Mouse (Mus musculus) intestine, postnatal 0 days (tissue): ENCODE data around the gene Lonp1. TPM values are rescaled to one million over a fixed set of nuclear protein-coding genes. Genes with fewer than 3 reads are reported as not detected.

Experiments
- ATAC-seq: fragments of 200-750 bp; cut with Nextera tagmentation; 2 replicates; pipeline ENCODE4 v1.8.0; 2017; ENCODE audit warnings: mild to moderate bottlenecking, moderate TSS enrichment, moderate library complexity
- H3K27ac ChIP-seq: fragments of 300-500 bp; sonication (generic); 2 replicates; pipeline ENCODE4 v1.5.1; 2014; ENCODE audit warnings: mild to moderate bottlenecking, low read depth, low read length, moderate library complexity
- H3K27me3 ChIP-seq: fragments of 300-500 bp; sonication (generic); replicated peaks from 2 replicates; pipeline ENCODE4 v1.6.1; 2014; ENCODE audit warnings: low read length, mixed read lengths; ENCODE audit not compliant: control insufficient read depth, insufficient read depth
- H3K36me3 ChIP-seq: fragments of 300-500 bp; sonication (generic); 2 replicates; pipeline ENCODE4 v1.6.1; 2014; ENCODE audit warnings: mild to moderate bottlenecking, moderate library complexity; ENCODE audit not compliant: control insufficient read depth, insufficient read depth
- H3K4me1 ChIP-seq: fragments of 300-500 bp; sonication (generic); replicated peaks from 2 replicates; pipeline ENCODE4 v1.6.1; 2014; ENCODE audit warnings: antibody characterized with exemption, low read length, mixed read lengths; ENCODE audit not compliant: control insufficient read depth, insufficient read depth
- H3K4me2 ChIP-seq: fragments of 300-500 bp; sonication (generic); replicated peaks from 2 replicates; pipeline ENCODE4 v1.6.1; 2014; ENCODE audit warnings: low read depth, mild to moderate bottlenecking, moderate library complexity
- H3K4me3 ChIP-seq: fragments of 300-500 bp; sonication (generic); 2 replicates; pipeline ENCODE4 v1.5.1; 2014; ENCODE audit warnings: low read depth, low read length
- H3K9ac ChIP-seq: fragments of 300-500 bp; sonication (generic); 2 replicates; pipeline ENCODE4 v1.6.1; 2014; ENCODE audit warnings: mild to moderate bottlenecking, low read depth, low read length
- H3K9me3 ChIP-seq: fragments of 300-500 bp; sonication (generic); 2 replicates; pipeline ENCODE4 v1.6.1; 2016; ENCODE audit warnings: mixed run types; ENCODE audit not compliant: control insufficient read depth
- CTCF ChIP-seq: sonication (generic); IDR thresholded peaks from 2 replicates; pipeline ENCODE4 v1.5.1; 2016; ENCODE audit warnings: low read depth, mild to moderate bottlenecking, control low read depth, antibody characterized with exemption, moderate library complexity
- WGBS: fragments of 180-500 bp; shearing (Covaris S2); extraction: QIAGEN DNeasy Blood & Tissue Kit; methylation state at CpG from one replicate; pipeline ENCODE4 v1.1.7; 2014; 5-methylcytosine and 5-hydroxymethylcytosine counted together
- polyA plus RNA-seq: library from polyadenylated mRNA; unstranded; fragments of >200 nt; fragmentation: Nextera tagmentation; extraction: Ambion mirVana; gene quantifications from 2 replicates; pipeline ENCODE4 v1.2.1, GENCODE M21; 2015

Gene Lonp1
- polyA plus RNA-seq, 1 experiment from 2014 or later: 25.5 TPM

DNA sequence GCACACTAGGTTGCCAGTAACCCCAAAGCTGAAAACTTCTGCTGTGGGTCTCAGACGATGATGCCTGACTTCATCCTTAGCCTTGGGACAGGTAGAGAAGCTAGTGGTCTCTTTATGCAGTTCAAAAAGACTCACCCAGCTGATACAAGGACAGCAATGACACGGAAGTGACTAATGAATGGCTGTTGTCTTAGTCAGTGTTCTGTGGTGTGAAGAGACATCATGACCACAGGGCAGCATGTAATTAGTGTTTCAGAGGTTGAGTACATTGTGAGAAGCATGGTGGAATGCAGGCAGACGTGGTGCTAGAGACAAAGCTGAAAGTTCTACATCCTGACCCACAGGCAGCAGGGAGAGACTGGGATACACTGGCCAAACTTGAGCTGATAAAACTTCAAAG lies 40.9 kb upstream of the Lonp1 start:
- no peak for ATAC-seq
- no peak overlapping the region for H3K9ac ChIP-seq
- no peaks in the 10 kb centered on the region for H3K9me3 ChIP-seq
- no peaks in the 10 kb centered on the region for H3K36me3 ChIP-seq
- H3K4me1 ChIP-seq: 0 out of 2 replicates have a peak, but pooled peaks cover 6% of the 10 kb centered on the region
- no peak overlapping the region for H3K27ac ChIP-seq
- no peak overlapping the region for H3K4me3 ChIP-seq
- no peak overlapping the region for H3K4me2 ChIP-seq
- H3K27me3 ChIP-seq: no peaks in the 10 kb centered on the region
- WGBS: 83% methylated on average over 3 of the region's 3 CpGs
- no peak for TF ChIP-seq CTCF

DNA sequence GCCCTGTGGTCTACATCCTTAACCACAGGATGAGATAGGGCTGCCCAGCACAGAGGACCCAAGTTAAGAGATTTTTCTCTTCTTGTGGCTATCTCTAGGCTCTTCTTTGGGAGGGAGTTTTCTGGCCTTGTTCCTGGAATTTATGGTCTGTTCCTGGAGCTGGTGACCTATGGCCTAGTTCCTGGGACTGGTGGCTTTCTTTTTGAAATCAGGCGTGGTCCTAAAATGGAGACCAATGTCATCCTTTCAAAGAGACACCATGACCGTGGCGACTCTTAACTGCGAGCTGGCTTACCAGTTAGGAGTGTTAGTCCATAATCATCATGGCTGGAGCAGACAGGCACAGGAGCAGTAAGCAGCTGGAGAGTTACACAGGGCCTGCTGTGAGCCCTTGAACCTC lies 39.7 kb upstream of the Lonp1 start:
- TF ChIP-seq CTCF: no peak
- Histone ChIP-seq H3K9ac (no peak overlapping the region), H3K27me3 (no peaks in the 10 kb centered on the region), H3K4me3 (no peak overlapping the region), H3K36me3 (no peaks in the 10 kb centered on the region), H3K27ac (no peak overlapping the region), H3K4me1 (0 out of 2 replicates have a peak, but pooled peaks cover 6% of the 10 kb centered on the region), H3K4me2 (no peak overlapping the region), H3K9me3 (no peaks in the 10 kb centered on the region)
- no peak for ATAC-seq
- WGBS: 83% methylated on average over 4 of the region's 4 CpGs

- H3K4me2 ChIP-seq: peak overlapping the region; percentile 40
- no peaks in the 10 kb centered on the region for H3K9me3 ChIP-seq
- no peaks in the 10 kb centered on the region for H3K36me3 ChIP-seq
- 0 out of 2 replicates have a peak, but pooled peaks cover 6% of the 10 kb centered on the region for H3K4me1 ChIP-seq
- TF ChIP-seq CTCF: no peak
- peak; percentile 51 for ATAC-seq
- no peak overlapping the region for H3K27ac ChIP-seq
- no peak overlapping the region for H3K9ac ChIP-seq
- H3K27me3 ChIP-seq: no peaks in the 10 kb centered on the region
- H3K4me3 ChIP-seq: no peak overlapping the region
- WGBS: 7% methylated on average over 10 of the region's 10 CpGs
Observed at GRCm38 (mm10) chr17:56664333-56664732, 37.6 kb upstream of the Lonp1 start.

DNA sequence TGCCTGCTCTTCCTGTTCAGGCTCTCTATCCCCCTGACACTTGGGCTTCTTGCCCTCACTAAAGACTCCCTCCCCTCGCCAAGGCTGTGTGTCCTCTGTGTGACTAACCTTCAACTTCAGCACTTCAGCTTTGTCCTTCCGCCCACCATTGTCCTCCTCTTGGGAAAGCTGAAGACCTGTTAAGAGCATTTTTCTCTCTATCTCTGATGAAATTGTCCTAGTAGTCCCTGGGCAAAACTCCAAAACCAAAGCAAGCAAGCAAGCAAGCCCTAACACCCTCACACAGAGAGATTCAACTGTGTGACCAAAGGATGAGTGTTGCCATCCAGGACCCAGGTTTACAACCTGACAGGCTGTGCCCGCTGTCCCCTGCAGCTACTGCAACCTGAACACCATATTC lies 37.0 kb upstream of the Lonp1 start:
- no peak for ATAC-seq
- H3K36me3 ChIP-seq: no peaks in the 10 kb centered on the region
- no peaks in the 10 kb centered on the region for H3K27me3 ChIP-seq
- no peaks in the 10 kb centered on the region for H3K9me3 ChIP-seq
- H3K9ac ChIP-seq: no peak overlapping the region
- no peak overlapping the region for H3K4me3 ChIP-seq
- WGBS: 54% methylated on average over 3 of the region's 3 CpGs
- no peak for TF ChIP-seq CTCF
- no peak overlapping the region for H3K27ac ChIP-seq
- 0 out of 2 replicates have a peak, but pooled peaks cover 6% of the 10 kb centered on the region for H3K4me1 ChIP-seq
- peak overlapping the region; percentile 40 for H3K4me2 ChIP-seq

GRCm38 (mm10) chr17:56656171-56656570 lies 29.5 kb upstream of the Lonp1 start:
- Histone ChIP-seq H3K36me3 (no peaks in the 10 kb centered on the region), H3K4me3 (no peak overlapping the region), H3K4me1 (0 out of 2 replicates have a peak, but pooled peaks cover 3% of the 10 kb centered on the region), H3K4me2 (no peak overlapping the region), H3K27me3 (no peaks in the 10 kb centered on the region), H3K9ac (no peak overlapping the region), H3K27ac (no peak overlapping the region), H3K9me3 (no peaks in the 10 kb centered on the region)
- ATAC-seq: no peak
- 82% methylated on average over 6 of the region's 6 CpGs for WGBS
- no peak for TF ChIP-seq CTCF

DNA sequence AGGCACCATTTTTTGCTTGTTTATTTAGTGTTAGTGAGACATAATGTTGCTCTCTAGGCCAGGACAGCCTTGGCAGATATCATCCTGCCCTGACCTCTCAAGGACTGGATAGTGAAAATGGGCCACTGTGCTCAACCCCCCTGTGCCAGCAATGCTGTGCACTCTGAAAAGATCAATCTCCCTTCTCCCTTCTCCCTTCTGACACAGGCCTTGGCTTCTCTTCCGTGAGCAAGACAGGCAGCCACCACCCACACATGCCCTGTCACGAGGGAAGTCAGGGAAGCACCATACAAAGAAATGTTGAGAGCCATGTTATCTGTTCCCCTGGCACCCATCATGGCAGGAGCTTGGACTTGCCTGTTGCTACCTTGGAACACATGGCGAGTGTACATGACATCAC lies 28.6 kb upstream of the Lonp1 start:
- Histone ChIP-seq H3K9me3 (no peaks in the 10 kb centered on the region), H3K27me3 (no peaks in the 10 kb centered on the region), H3K4me1 (0 out of 2 replicates have a peak, but pooled peaks cover 3% of the 10 kb centered on the region), H3K4me2 (no peak overlapping the region), H3K36me3 (no peaks in the 10 kb centered on the region), H3K4me3 (no peak overlapping the region), H3K9ac (no peak overlapping the region), H3K27ac (no peak overlapping the region)
- no peak for TF ChIP-seq CTCF
- WGBS: 90% methylated on average over 3 of the region's 3 CpGs
- no peak for ATAC-seq

- Histone ChIP-seq H3K4me2 (no peak overlapping the region), H3K27me3 (no peaks in the 10 kb centered on the region), H3K4me1 (0 out of 2 replicates have a peak, but pooled peaks cover 3% of the 10 kb centered on the region), H3K36me3 (no peaks in the 10 kb centered on the region), H3K27ac (no peak overlapping the region), H3K9me3 (no peaks in the 10 kb centered on the region), H3K4me3 (no peak overlapping the region), H3K9ac (no peak overlapping the region)
- no peak for TF ChIP-seq CTCF
- ATAC-seq: no peak
- 37% methylated on average over 2 of the region's 2 CpGs for WGBS
Observed at GRCm38 (mm10) chr17:56654771-56655170, 28.1 kb upstream of the Lonp1 start.
